Mouse (Mus musculus) cerebellum, postnatal 10 days (tissue): ENCODE results near the gene Armc2.

ENCODE experiments used
- DNase-seq, 2 experiments: peaks; one replicate each; pipeline ENCODE4 v3.0.0; 2021; ENCODE audit warnings: mixed read lengths in 2 of 2

Gene Armc2

GRCm38 (mm10) chr10:42010761-42011435 lies 7.3 kb downstream of the Armc2 start:
- no peak for DNase-seq

GRCm38 (mm10) chr10:42005259-42005658 lies 13.0 kb downstream of the Armc2 start:
- peak; percentile 37 to 57 for DNase-seq

GRCm38 (mm10) chr10:42004690-42005089 lies 13.6 kb downstream of the Armc2 start:
- no peak for DNase-seq

GRCm38 (mm10) chr10:42004056-42004455 lies 14.2 kb downstream of the Armc2 start:
- DNase-seq: no peak

DNA sequence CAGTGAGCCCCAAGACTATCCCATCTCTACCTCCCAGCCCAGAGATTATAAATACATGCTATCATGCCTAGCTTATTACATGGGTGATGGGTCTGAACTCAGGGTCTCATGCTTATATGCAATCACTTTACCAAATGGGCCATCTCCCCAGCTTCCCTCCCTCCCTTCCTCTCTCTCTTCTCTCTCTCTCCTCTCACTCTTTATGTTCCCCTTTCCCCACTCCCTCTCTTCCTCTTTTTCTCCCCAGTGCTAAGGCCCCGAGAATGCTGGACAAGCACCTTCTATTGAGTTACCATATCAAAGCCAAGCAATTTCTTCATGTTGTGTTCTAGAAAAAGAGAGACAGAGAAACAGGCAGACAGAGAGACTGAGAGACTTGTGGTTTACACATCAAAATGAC lies 14.7 kb downstream of the Armc2 start:
- DNase-seq: no peak

DNA sequence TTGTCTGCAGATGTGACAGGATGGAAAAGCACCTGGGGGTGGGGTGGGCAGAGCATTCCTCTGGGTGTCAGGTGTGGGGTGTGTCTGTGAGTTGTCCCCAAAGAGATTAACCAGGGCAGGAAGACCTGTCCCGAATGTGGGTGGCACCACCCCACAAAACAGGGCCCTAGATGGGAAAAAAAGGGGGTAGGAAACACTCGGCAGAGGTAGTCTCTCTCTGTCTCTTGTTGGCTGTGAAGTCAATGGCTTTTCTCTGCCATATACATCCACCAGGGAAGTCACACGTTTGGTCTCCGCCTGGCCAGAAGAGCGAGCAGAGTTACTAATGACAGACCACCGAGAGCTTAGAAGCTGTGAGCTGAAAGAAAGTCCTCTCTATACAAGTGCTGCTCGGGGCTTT lies 15.8 kb downstream of the Armc2 start:
- DNase-seq: no peak

- DNase-seq: no peak
Measured at GRCm38 (mm10) chr10:42001260-42001659, 17.0 kb downstream of the Armc2 start.

DNA sequence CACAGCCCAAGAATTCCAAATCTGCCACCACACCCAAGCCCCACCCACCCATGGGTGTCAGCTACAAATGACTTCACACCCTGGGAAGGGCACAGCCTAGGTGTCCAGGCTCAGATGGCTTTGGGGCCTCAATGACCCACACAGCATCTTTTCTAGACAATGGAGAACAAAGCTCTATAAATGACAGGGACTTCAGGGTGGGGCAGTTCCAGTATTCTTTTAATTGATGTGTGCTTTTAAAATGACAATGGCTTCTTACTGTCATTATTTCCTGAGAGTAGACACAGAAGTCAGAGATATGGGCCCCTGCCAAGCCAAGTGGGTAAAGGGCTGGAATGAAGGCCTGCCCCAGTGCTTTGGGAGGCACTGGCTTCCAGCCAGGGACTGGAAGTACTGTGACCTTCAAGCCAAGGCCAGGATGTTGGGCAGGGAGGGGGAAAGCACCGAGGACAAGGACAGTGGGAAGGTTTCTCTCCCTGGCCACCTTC lies 20.5 kb downstream of the Armc2 start:
- DNase-seq: no peak

DNA sequence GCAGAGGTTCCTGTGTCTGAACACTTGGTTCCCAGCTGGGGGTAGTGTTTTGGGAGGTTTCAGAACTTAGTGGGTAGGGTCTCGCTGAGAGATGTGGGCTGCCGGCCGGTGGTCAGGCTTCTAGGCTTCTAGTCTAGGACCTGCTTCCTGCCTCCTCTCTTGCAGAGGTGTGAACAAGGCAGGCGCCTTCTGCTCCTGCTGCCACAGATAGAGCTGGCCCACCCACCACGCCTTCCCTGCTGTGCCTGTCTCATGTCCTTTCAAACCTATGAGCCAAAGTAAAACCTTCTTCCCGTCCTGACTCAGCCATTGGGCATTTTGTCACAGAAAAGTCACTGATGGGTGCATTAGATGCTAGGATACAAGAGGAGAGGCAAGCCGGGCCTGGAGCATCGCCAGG lies 22.1 kb downstream of the Armc2 start:
- peak; percentile 43 to 49 for DNase-seq

GRCm38 (mm10) chr10:41995051-41995450 lies 23.2 kb downstream of the Armc2 start:
- DNase-seq: no peak

- DNase-seq: no peak
Measured at GRCm38 (mm10) chr10:41994578-41994977, 23.7 kb downstream of the Armc2 start.

- DNase-seq: no peak
Measured at GRCm38 (mm10) chr10:41992059-41992440, 26.2 kb downstream of the Armc2 start.

DNA sequence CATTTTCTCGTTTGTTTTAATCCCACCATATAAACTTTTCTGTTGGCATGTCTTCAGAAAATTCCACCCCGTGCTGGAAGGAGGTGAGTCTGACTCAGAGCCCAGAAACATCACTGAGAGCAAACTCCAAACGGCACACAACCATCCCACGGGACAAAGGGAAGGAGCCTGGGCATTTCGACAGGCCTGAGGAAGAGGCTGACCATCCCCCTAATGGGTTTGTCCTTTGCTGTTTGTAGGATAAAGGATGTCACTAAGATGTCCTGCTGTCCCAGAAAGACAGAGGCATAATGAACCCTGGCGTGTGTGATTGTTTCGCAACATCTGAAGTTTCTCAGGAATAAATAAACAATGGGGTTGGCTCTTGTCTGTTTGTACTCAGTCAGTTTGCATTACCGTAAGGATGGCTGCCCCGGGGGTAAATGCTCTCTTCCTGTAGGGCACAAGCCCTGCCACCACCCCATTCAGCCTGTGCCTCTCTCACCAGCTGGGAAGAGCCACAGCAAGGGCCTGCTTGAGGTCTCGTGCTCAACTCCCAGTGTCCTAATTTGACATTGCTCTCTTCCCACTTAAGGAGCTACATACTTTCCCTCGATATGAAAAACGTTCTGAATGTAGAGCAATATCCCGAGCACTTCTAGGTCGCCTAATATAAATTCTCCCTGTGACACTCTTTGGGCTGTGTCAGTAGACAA lies 26.7 kb downstream of the Armc2 start:
- DNase-seq: no peak

DNA sequence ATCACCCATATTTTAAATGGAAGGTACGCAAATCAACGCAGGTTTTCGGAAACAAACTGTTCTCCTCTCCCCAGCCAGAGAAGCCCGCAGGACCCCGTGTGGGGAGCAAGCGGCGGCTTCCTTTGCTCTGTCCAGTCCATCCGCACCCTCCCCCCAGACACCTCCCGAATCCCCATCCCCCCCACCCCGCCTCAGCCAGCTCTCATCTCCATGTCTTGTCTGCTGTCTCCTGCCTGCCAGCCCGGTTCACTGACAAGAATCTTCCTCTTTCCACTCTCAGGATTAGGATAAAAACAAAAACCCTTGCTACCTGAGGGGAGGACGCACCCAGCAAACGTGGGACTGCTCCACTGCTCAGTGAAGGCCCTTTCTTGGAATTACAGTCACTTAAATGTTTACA lies 27.3 kb downstream of the Armc2 start:
- no peak for DNase-seq

- DNase-seq: no peak
Measured at GRCm38 (mm10) chr10:41988930-41989329, 29.3 kb downstream of the Armc2 start.

DNA sequence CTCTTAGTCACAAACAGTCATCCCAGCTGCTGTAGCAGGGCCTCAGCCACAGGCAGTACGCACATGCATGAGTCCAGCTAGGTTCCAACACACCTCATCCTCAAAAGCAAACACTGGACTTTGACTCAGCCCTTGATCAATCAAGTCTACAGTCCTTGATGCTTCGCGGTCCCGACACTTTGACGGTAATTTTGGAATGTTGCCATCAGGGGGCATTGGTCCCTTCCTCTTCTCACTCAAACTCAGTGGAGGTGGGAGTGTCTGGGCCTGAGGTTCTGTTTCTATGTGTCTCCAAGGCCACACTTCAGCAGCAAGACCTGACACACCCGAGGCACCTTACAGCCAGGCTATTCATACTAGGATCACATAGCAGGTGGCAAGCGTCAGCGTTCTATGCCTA lies 32.1 kb downstream of the Armc2 start:
- no peak for DNase-seq

DNA sequence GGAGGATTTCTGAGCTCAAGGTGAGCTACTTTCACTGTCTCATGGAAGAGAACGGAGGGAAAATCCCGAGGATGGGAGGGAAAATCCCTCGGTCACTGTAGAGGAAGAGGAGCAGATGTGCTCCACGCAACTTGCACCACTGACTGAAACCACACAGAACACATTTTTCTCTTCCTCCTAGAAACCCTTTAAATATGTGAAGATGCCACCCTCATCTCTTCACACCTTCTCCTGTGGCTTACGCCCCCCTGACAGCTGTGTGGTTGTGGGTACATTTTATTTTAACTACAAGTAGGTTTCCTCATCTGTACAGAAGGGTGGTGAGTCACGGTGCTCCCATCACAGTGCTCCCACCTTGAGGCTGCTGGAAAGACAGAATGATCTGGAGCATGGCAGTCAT lies 34.0 kb downstream of the Armc2 start:
- DNase-seq: no peak

GRCm38 (mm10) chr10:41982821-41983220 lies 35.4 kb downstream of the Armc2 start:
- no peak for DNase-seq

DNA sequence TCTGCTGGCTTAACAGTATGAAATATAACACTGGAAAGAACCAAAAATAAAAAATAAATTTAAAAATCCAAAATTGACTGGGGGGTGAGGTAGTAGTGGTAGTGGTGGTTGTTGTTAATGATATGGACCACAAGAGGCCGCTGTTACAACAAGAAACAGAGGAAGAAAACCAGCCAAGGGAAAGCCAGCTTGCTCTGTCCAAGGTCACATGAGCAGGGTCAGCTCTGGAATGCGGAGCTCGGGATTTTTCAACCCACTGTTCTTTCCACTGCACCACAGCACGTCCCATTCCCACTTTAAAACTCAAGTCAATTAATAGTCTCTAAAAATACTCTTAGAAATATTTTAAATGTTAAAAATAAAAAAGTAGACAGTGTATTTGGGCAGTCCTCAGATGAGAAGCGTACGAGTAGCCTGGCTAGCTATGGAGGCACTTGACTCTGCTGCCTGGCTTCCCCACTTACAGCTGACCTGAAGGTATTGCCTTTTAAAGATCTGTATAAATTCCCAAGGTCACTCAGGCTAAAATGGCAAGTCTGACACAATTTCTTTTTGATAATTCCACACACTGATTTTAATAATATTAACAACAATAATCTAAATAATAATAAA lies 37.4 kb downstream of the Armc2 start:
- DNase-seq: peak; percentile 82 to 86

GRCm38 (mm10) chr10:41978403-41979234 lies 39.6 kb downstream of the Armc2 start:
- no peak for DNase-seq

- DNase-seq: no peak
Measured at GRCm38 (mm10) chr10:41972676-41973075, 45.6 kb downstream of the Armc2 start.

DNA sequence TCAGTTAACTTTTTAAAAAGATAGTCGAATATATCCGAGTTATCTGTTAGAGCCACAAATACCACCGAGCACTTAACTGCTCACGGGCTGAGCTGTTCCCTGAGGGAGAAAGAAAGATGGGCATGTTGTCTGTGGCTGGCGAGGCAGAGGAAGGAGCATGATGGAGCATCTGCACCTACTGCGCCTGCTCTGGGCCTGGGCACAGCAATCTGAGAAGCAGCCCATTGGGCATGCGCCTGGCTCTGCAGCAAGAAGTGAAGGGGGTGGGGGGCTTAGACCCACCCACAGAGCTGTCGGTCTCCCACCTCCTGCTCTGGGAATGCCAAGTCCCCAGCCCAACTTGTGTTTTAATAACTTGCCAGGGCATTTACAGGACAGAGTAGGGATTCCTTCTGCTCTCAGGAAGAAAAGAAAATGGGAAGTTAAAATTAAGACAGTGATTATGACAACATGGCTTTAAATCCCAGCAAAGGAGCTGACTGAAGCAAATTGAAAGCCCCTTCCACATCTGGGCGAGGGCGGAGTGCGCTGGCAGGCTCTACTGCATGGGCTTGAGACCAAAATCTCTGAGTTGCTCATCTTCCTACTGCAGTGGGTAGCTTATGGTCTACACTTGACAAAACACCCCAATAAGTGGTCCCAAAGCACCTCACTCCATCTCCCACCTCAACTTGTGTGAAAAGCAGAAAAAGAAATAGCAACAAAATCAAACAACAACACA lies 50.2 kb downstream of the Armc2 start:
- peak; percentile 63 to 82 for DNase-seq
